Mouse (Mus musculus) ES-E14 (cell line): ENCODE data around the gene Insr. TPM values are rescaled to one million over a fixed set of nuclear protein-coding genes. Genes with fewer than 3 reads are reported as not detected.
A peak's percentile ranks its signal among the peaks of the same experiment; 100 is the strongest.
"Not testable (repeated sequence)": the region's sequence is repeated elsewhere in the genome, so short reads cannot be mapped to it uniquely, and the experiment has no call there.

Experiments used
- DNase-seq: peaks from one replicate; pipeline ENCODE4 v3.0.0-alpha.2; 2013; ENCODE audit warnings: low read depth, low spot score
- H3K27ac ChIP-seq: 2 replicates; pipeline ENCODE4 v1.5.1; 2012; ENCODE audit warnings: low read depth, mild to moderate bottlenecking, low read length, moderate library complexity, mixed read lengths; ENCODE audit not compliant: poor library complexity, insufficient read depth, severe bottlenecking
- H3K36me3 ChIP-seq: 2 replicates; pipeline ENCODE4 v1.6.1; 2012; ENCODE audit warnings: mild to moderate bottlenecking, low read length, moderate library complexity, mixed read lengths; ENCODE audit not compliant: control insufficient read depth, poor library complexity, insufficient read depth, severe bottlenecking
- H3K4me1 ChIP-seq, 2 experiments: fragments of 150-350 bp in 1 of 2; sonication (generic) in 1 of 2; 2 replicates each; pipeline ENCODE4 v1.6.1; 2012; ENCODE audit warnings: low read length in 2 of 2, mild to moderate bottlenecking in 1 of 2, mixed read lengths in 1 of 2; ENCODE audit not compliant: control insufficient read depth in 2 of 2, insufficient read depth in 2 of 2, poor library complexity in 1 of 2
- H3K4me3 ChIP-seq, 2 experiments: fragments of 150-350 bp in 1 of 2; sonication (generic) in 1 of 2; 2 replicates each; pipeline ENCODE4 v1.5.1; 2012; ENCODE audit warnings: low read length in 2 of 2, low read depth in 1 of 2, mild to moderate bottlenecking in 1 of 2, mixed read lengths in 1 of 2; ENCODE audit not compliant: insufficient read depth in 1 of 2, poor library complexity in 1 of 2, severe bottlenecking in 1 of 2
- H3K9ac ChIP-seq: 2 replicates; pipeline ENCODE4 v1.6.1; 2012; ENCODE audit warnings: low read depth, mild to moderate bottlenecking, low read length, mixed read lengths; ENCODE audit not compliant: poor library complexity, insufficient read depth, severe bottlenecking
- H3K9me3 ChIP-seq: fragments of 150-350 bp; sonication (generic); 2 replicates; pipeline ENCODE4 v1.6.1; 2012; ENCODE audit warnings: low read depth, mild to moderate bottlenecking, low read length; ENCODE audit not compliant: control insufficient read depth, insufficient read depth
- CHD2 ChIP-seq: IDR thresholded peaks from 2 replicates; pipeline ENCODE4 v1.6.1; 2014; ENCODE audit warnings: mild to moderate bottlenecking, low read depth, low read length, inconsistent platforms
- HCFC1 ChIP-seq: IDR thresholded peaks from 2 replicates; pipeline ENCODE4 v1.6.1; 2012; ENCODE audit warnings: low read length, inconsistent platforms, borderline replicate concordance; ENCODE audit not compliant: insufficient read depth
- MAFK ChIP-seq: IDR thresholded peaks from 2 replicates; pipeline ENCODE4 v1.6.1; 2014; ENCODE audit warnings: mild to moderate bottlenecking, low read depth, low read length, inconsistent platforms; ENCODE audit not compliant: insufficient read depth
- ZC3H11A ChIP-seq: IDR thresholded peaks from 2 replicates; pipeline ENCODE4 v1.6.1; 2012; ENCODE audit warnings: low read depth, mild to moderate bottlenecking, inconsistent platforms, low read length, borderline replicate concordance
- ZNF384 ChIP-seq: IDR thresholded peaks from 2 replicates; pipeline ENCODE4 v1.6.1; 2012; ENCODE audit warnings: low read depth, low read length, inconsistent platforms
- in situ Hi-C, 2 experiments: fragments of 600-800 bp; cut with MboI; formaldehyde crosslinking; loops; one replicate each; pipeline ENCODE4 v1.15.1; 2025; ENCODE audit warnings: low sequenced_read_pairs in 2 of 2, inconsistent platforms in 1 of 2; ENCODE audit not compliant: unreplicated experiment in 2 of 2
- total RNA-seq: library from RNA; depleted of rRNA; stranded (reverse); fragments of 300-350 nt; gene quantifications from 2 replicates; pipeline ENCODE4 v1.2.3, GENCODE M21; 2012

The Insr gene
- total RNA-seq, 1 experiment, result 9.3 TPM

GRCm38 (mm10) chr8:3209268-3209667, 70.1 kb downstream of the Insr start:
- no peak overlapping the region for H3K4me3 ChIP-seq
- no peak for DNase-seq
- in situ Hi-C loops, result no loop called here

GRCm38 (mm10) chr8:3208729-3209128, 70.7 kb downstream of the Insr start:
- Histone ChIP-seq H3K9ac (no peak overlapping the region), H3K27ac (no peak overlapping the region), H3K4me1 (no peaks in the 10 kb centered on the region), H3K36me3 (no peaks in the 10 kb centered on the region; the same call in 1 of the 2 replicates), H3K4me3 (no peak overlapping the region), H3K9me3 (no peaks in the 10 kb centered on the region)
- TF ChIP-seq HCFC1, result no peak
- TF ChIP-seq ZNF384, result no peak
- TF ChIP-seq MAFK, result no peak
- TF ChIP-seq ZC3H11A, result no peak
- no peak for TF ChIP-seq CHD2
- in situ Hi-C loops, result no loop called here
- no peak for DNase-seq

More at GRCm38 (mm10) chr8:3209268-3209667, 70.1 kb downstream of the Insr start:
- TF ChIP-seq CHD2 (no peak), MAFK (no peak), HCFC1 (no peak), ZNF384 (no peak), ZC3H11A (no peak)
- no peak overlapping the region for H3K27ac ChIP-seq
- H3K4me1 ChIP-seq, result no peaks in the 10 kb centered on the region
- H3K9me3 ChIP-seq, result no peaks in the 10 kb centered on the region
- H3K36me3 ChIP-seq, result no peaks in the 10 kb centered on the region; the same call in 1 of the 2 replicates
- no peak overlapping the region for H3K9ac ChIP-seq

GRCm38 (mm10) chr8:3204758-3205443, 74.5 kb downstream of the Insr start:
- Histone ChIP-seq H3K27ac (no peak overlapping the region), H3K36me3 (no peaks in the 10 kb centered on the region; the same call in 1 of the 2 replicates), H3K4me3 (no peak overlapping the region), H3K9ac (no peak overlapping the region), H3K9me3 (no peaks in the 10 kb centered on the region), H3K4me1 (no peaks in the 10 kb centered on the region)
- TF ChIP-seq HCFC1, result no peak
- TF ChIP-seq MAFK, result peak; percentile 26; the same call in 1 of the 2 replicates
- DNase-seq, result no peak
- in situ Hi-C loops, result no loop called here

GRCm38 (mm10) chr8:3202792-3203191, 76.6 kb downstream of the Insr start:
- DNase-seq, result no peak
- Histone ChIP-seq H3K9ac (no peak overlapping the region), H3K4me1 (no peaks in the 10 kb centered on the region), H3K27ac (no peak overlapping the region), H3K36me3 (peaks cover 3% of the 10 kb centered on the region; the same call in 1 of the 2 replicates), H3K4me3 (no peak overlapping the region), H3K9me3 (no peaks in the 10 kb centered on the region)
- no peak for TF ChIP-seq MAFK
- no peak for TF ChIP-seq ZNF384
- no peak for TF ChIP-seq CHD2
- TF ChIP-seq ZC3H11A, result no peak
- no peak for TF ChIP-seq HCFC1
- in situ Hi-C loops, result no loop called here

GRCm38 (mm10) chr8:3194297-3194696, 85.1 kb downstream of the Insr start:
- H3K27ac ChIP-seq, H3K4me1 ChIP-seq, in situ Hi-C loops, H3K9me3 ChIP-seq, H3K9ac ChIP-seq, DNase-seq, H3K4me3 ChIP-seq, H3K36me3 ChIP-seq: not testable (repeated sequence)
